Mouse (Mus musculus) urinary bladder, adult 18-20 months (tissue): Measurements from ENCODE around the gene Pi4kb.
A peak's percentile ranks its signal among the peaks of the same experiment; 100 is the strongest.

Experiments used
- DNase-seq, 2 experiments: peaks; one replicate each; pipeline ENCODE4 v3.0.0; 2022; ENCODE audit warnings: low spot score in 2 of 2, mixed read lengths in 2 of 2

Pi4kb gene

DNA sequence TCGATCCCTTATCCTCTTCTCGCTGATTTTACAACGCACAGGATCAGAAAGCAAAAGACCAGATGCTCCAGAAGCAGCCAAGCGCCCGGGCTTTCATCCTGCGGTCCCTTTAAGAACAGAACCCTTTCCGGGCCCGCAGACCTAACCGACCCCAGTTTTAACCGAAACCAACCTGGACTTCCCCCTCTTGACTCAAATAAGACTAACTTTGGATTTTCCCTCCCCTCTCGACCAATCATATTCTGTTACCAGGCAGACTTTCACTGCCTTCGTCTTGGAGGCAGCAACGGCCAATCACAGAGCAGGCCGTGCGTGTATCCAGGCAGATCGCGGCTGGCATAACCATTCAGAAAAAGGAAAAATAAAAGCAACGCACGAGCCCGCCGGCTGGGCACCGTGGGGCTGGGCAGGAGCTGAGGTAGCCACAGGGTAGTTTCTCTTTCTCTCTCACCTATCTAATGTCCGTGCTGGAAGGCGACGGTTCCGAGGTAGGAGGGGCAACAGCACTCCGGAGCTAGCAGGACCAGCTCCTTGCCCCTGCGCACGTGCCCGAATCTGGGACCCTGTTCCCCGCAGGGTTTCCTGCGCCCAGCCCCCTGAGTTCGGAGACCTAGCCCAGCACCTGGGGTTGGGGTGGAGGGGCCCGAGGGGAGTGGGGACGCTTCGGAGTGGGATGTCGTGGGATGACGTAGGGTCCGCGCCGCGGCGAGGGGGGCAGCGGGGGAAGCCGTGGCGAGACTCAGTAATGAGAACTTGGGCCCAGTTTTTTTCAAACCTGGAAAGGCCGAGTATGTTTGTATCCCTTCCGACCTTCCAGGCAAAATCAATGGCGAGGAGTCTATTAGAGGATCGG, 20.5 kb upstream of the Pi4kb start, which contains the start of gene Rfx5:
Gene Rfx5, plus strand, starts transcription at position 312 of the 853 bp plus-strand sequence.
- peak; percentile 82 to 91 for DNase-seq

DNA sequence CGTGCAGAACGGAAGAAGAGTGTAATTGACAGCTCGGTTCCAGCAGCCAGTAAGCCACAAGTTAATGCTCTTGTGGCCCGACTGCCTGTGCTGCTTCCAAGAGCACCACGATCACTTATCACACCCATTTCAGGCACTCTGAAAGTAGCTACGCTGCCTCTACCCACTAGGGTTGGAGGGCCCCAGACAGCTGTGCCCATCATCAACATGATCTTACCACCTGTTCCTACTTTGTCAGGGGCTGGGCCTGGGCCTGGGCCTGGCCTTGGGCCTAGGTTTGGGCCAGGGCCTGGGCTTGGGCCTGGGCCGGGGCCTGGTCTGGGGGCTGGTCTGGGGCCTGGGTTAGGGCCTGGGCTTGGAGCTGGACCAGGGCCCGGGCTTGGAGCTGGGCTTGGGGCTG, 16.2 kb upstream of the Pi4kb start:
- no peak for DNase-seq

DNA sequence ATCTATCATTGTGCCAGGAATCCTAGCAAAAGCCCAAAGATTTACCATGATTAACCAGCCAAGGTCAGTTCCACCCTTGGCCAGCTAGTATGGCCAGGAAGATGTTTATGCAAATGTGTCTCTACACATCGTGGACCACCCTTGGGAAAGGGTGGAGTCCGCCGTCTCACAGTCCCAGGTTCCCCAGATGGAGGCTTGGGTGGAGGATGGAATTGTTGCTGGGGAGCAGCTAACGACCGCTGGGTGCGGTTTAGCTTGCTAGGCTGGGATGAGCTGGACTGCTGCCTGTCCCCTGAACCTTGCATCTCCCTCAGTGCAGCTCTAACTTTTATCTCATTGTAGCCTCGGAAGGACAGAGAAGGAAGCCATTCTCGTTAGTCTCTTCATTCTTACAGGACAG, 14.7 kb upstream of the Pi4kb start:
- DNase-seq, result no peak

DNA sequence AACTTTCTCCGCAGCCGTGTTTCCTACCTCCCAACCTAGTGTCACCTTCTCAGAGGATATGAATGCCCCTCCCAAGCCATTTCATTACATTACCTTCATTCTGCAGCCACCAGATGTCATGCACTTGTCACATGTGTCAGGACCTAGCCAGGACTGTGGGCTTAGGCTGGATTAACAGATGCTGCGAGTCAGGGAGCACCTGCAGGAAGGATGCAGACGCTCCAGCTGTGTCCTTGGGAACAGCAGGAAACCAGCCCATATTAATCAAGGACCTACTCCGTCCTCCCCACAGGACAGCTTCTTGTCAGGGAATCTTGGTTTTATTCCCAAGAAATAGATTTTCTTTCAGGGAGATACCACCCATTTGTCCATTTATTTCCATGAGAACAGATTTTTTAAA, 14.2 kb upstream of the Pi4kb start:
- no peak for DNase-seq

DNA sequence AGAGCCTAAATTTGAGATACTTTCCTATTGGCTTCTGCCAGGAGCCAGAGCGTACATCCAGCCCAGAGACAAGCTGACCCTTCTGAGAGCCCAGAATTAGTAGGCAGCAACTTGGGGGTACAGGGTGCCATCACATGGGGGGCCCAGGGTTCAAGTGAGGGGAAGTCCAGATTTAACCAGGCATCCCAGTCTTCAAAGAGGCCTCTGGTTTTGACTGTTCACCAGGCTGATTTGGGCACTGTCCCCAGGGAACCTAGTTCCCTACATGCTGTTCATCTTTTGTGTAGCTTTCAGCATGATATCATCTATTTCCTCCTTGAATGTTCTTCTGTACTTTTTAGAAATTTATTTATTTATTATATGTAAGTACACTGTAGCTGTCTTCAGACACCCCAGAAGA, 9.5 kb upstream of the Pi4kb start:
- no peak for DNase-seq

DNA sequence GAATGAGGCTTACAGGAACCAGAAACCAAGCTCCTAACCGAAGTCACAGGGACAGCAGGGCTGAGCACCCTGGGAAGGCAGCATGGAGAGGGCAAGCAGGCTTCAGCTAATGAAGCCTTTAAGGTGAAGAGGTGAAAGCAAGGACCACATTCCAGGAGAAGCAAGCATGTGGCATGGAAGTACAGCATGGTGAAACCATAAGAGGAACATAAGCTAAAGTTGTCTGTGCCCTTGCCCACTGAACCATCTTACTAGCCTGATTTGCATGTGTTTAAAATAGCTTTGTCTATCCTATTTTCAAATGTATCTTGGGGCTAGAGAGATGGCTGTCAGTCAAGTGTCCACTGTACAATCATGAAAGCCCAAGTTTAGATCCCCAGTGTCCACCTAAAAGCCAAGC, 8.7 kb upstream of the Pi4kb start:
- DNase-seq, result no peak

DNA sequence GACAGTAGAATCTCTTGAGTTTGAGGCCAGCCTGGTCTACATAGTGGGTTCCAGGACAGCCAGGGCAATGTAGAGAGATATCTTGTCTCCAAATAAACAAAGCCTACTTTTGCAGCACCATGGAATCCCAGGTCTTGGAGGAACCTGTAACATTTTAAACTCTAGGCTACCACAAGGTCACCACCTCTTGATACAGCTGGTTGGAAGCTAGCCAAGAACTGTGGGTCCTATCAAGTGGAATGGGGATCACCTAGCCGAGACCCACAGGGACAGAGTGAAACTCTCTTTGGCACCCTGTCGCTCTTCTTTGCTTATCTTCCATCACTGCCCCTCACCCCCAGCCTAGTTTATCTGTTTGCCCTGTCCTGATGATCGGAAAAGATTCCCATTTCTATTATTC, 2.0 kb upstream of the Pi4kb start:
- DNase-seq, result no peak

DNA sequence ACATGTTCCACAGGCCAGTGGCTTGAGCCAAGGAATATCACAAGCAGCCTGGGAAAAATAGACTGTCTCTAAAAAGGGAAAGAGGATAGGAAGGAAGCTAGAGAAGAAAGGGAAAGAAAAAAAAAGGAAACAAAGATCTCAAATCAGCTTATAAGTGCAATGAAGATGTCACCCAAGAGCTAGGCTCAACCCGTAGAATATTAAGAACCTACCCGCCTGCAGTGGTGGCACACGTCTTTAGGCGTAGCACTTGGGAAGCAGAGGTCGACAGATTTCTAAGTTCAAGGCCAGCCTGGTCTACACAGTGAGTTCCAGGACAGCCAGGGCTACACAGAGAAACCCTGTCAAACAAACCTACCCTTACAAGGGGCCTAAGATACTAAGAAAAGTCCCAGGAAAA, 911 bp upstream of the Pi4kb start:
- DNase-seq, result no peak

DNA sequence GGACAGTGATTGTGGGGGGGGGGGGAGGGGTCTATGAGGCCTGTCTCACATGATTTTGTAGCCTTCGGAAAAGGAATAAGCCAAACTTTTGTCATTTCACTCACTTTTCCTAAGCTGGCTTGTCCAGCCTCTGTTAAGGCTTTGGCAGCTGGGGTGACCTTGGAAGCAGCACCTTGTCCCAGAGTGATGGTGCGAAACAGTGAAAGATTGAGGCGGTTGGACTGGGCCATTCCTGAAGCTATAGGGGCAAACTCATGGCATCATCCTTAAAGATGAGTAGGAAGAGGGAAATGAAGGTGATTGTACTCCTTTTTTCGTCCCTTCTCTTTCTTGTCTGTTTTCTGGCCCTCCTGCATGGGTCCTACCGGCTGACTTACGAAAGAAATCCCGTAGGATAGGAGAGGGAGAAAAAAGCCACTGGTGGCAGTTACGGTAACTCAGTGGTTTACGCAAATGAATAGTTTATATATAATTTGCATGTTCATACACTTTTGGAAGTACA, 454 bp upstream of the Pi4kb start:
- DNase-seq, result no peak

DNA sequence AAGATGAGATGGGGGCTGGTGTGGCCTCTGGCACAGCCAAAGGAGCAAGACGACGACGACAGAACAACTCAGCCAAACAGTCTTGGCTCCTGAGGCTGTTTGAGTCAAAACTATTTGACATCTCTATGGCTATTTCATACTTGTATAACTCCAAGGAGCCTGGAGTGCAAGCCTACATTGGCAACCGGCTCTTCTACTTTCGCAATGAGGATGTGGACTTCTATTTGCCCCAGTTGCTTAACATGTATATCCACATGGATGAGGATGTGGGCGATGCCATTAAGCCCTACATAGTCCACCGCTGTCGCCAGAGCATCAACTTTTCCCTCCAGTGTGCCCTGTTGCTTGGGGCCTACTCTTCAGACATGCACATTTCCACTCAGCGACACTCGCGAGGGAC, 9.8 kb downstream of the Pi4kb start:
- no peak for DNase-seq

DNA sequence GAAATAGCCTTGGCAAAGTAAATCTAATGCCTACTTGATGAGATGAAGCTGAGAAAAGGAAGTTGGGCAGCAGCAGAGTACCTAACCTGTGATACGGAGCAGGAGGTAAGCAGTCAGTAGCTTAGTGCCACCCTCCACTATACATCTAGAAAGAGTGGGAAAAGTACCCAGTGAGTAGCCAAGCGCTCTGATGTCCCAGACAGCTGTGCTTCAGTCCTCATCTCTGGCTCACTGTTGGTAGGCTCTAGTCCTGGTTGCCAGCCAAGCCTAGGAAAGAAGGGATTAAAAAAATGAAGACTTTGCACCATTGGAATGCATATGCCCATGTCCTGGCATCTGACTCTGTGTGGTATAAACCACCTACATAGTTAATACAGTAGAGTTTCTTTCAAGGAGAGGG, 11.0 kb downstream of the Pi4kb start:
- no peak for DNase-seq

DNA sequence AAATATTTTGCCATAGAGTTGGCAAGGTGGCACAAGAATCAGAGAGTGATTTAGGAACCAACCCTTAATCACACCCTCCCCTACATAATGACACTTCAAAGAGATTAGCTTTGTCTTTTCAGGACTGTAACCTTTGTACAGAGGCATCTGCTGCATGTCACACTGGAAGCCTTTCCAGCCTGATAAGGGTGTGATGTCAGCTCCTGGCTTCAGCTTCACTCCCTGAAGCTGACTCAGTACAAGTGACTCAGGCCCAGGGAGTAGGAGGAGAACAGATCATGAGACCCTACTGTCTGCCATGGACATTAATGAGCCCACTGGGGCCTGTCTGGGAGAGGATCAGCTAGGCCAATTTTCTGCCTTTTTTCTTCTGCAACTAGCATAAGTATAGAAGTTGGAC, 13.0 kb downstream of the Pi4kb start:
- peak in 1 of 2 experiments; percentile 79 for DNase-seq

DNA sequence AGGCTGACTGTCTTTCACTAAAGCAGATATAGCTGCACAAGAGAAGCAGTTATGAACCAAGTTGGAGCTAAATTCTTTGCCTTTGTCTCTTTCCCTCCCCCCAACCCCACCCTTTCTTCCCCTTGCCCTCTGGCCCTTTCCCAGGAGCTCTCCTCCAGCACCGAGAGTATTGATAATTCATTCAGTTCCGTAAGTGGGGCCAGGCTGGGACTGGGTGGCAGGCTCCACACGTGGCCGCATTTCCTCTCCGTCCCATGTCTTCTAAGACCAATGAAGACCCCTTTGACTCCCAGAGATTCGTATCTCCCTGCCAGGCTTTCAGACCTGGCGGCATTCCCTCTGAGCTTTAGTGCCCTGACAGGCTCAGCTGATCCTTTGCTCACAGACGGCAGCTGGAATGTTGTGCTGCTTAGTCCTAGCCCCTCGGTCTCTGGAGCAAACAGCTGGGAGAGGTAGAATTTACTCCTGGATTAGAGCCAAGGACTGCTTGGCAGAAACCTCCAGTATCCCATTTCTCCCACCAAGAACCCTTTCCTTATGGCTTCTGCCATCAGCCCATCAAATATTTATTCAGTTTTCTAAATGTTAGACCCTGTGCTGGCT, 14.7 kb downstream of the Pi4kb start:
- no peak for DNase-seq

DNA sequence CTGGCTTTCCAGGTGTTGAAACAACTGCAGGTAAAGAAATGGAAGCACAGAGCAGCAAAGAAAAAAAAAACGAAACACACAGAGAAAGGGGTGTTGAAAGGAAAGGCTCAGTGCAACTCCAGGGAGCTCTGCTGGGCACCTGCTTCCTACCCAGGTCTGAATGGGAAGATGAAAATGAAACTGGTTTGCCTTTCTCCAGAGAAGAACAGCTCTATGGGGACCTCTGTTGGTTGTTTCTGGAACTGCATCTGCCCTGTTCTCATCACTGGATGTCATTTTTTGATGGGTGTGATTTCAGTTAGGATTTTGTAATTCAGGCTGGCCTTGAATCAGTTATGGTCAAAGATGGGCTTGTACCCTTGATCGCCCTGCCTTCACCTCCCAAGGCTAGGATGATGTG, 22.4 kb downstream of the Pi4kb start:
- peak; percentile 62 to 80 for DNase-seq

DNA sequence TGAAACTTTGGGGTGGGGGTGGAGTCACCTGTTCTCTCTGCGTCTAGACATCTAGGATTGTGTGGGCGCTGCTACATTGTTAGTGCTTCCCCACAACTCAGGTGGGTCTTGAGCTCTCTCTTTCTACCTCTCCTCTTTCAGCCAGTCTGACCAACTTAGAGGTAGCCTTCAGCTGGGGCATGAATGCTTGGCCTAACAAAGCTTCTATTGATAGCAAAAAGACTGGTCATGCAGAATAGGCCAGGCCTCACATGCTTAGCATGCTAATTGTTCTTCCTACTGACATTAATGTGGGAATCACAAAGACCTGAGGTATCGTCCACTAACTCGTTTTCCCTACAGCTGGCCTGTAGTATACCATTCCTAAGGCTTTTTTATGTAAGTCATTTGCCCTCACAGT, 28.0 kb downstream of the Pi4kb start:
- no peak for DNase-seq

DNA sequence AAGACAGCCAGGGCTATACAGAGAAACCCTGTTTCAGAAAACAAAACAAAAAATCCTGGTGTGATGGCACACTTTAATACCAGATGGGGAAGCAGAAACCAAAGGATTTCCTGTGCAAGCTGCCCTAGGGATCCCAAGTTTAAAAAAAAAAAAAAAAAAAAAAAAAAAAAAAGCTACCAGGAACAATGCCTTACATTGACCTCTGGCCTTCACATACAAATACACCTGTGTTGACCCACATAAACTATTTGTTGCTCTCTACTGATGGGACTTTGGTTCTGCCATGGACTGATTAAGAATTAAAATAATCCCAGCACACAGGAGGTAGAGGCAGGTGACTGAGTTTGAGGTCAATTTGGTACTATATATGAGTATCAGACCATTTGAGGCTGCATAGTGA, 28.7 kb downstream of the Pi4kb start:
- DNase-seq, result no peak

DNA sequence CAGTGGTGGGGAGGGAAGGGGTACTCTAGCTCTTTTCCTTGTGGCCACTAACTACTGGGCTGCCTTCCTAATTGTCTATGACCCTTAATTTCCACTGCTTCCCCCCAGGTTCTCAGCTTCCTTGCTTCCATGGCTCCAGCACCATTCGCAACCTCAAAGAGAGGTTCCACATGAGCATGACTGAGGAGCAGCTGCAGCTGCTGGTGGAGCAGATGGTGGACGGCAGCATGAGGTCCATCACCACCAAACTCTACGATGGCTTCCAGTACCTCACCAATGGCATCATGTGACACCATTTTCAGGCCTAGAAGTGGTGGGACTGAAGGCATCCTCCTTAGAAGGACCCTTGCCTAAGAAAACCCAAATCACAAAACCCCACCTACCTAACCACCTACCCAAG, 31.1 kb downstream of the Pi4kb start:
- DNase-seq, result no peak

DNA sequence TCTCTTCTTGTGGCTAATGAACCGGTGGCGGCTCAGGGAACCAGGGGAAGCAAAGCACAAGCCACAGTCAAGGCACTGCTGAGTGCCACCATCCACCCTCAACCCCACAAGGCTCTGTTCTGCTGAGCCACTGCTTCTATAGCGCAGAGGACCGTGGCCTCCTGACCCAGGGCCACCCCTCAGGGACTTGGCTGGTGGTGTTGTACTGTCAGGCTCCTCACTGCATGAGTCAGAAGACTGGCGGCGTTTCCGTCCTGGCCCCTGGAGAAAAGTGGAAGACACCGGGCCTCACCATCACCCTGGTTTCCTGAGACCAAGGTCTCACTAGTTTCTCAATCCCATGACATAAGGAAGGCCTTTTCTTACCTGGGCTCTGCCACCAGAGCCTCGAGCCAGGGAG, 33.2 kb downstream of the Pi4kb start:
- no peak for DNase-seq

DNA sequence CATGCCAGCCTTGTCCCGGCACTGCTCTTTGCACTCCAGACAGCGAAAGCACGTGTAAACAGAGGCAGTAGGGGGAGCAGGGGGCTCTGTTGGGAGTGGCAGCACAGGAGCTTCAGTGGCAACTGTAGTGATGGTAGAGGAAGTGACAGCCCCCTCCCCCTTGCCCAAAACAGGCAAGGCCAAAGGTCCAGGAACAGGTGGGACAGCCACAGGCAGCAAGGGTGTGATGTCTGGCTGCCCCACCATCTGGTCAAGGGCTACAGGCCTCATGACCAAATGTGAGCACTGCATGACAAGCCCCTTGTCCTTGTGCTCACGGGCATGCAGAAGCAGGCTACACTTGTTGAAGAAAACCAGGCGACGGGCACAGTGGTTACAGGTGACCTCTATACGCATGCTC, 35.9 kb downstream of the Pi4kb start:
- no peak for DNase-seq

DNA sequence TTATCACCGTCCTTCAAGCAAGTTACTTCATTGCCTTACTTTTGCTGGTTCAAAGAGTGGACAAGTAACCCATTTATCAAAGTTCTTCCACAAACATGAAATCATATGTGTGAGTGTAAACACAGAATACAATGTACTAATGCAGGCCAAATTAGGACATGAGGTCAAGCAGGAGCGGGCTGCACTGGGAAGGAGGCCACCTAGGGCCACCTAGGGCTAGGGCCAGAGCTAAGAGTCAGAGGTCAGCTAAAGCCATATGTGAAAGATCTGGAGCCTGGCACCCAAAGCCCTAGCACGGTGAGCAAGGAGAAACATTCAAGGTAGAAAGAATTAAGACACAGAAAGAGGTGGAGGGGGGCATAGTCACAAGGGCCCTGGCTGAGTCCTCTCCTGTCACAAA, 38.5 kb downstream of the Pi4kb start:
- no peak for DNase-seq

DNA sequence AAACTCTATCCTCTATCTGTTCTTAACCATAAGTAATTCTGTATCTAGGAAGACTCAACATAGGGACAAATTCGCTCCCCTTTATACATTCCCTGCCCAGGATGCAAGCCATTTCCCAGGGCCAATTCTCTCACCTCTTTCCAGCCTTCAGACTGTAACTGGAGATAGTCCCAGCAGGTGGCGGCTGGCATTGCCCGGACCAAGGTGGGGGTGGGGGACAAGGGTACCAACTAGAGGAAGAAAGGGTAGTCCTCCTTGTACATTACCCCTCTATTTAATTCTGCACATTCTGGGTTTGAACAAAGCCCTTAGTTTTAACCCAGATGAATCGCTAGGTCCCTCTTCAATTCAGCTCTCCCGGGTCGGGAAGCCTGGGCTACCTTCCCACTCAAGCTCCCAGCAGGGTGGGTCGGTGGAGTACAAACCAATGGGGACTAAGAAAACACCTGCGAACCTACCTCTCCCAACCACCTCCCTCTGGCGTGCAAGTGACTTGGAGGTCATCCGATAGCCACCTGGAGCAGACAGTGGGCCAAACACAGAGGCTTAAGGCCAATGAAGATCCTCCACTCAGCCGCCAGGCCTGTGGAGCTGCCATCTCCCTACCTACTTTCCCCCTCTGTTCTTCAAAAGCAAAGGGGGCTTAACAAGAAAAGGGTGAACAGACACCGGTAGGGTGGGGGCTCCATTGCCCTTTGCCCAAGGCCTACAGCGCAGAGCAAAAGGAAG, 39.3 kb downstream of the Pi4kb start:
- DNase-seq, result peak in 1 of 2 experiments; percentile 27

DNA sequence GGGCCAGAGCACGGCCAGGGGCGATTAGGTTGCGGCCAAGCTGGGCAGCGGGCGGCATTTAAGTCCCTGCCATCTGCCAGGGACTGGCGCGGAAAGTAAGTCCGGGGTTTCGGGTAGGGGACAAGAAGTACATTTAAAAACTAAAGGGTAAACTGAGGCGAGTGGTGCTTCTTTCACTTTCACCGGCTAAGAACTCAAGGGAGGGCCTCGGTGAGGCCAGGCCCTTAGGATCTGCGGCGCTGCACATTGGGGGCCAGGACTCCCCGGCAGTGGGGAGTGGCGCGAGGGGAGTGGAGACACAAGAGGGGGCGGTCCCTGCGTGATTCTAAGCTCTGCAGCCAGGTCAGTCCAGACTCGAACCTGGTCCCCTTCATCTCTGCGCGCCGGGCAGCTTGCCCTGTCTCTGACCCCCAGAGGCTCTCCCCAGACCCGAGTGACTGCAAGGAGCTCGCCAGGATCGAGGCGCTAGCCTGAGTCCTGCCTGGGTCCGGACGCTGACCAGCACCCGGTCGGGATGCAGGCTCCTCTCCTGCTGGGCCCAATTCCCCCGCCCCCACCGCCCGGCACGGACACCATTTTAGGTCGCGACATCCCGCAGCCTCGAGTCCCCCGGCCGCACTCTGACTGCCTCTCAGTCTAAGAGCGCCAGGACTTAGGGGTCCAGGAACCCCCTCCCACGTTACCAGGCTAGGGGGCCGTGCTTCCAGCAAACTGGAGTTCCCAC, 40.1 kb downstream of the Pi4kb start:
- DNase-seq, result peak; percentile 45 to 60
